Mouse (Mus musculus): Measurements from ENCODE around the gene A430033K04Rik.

DNA sequence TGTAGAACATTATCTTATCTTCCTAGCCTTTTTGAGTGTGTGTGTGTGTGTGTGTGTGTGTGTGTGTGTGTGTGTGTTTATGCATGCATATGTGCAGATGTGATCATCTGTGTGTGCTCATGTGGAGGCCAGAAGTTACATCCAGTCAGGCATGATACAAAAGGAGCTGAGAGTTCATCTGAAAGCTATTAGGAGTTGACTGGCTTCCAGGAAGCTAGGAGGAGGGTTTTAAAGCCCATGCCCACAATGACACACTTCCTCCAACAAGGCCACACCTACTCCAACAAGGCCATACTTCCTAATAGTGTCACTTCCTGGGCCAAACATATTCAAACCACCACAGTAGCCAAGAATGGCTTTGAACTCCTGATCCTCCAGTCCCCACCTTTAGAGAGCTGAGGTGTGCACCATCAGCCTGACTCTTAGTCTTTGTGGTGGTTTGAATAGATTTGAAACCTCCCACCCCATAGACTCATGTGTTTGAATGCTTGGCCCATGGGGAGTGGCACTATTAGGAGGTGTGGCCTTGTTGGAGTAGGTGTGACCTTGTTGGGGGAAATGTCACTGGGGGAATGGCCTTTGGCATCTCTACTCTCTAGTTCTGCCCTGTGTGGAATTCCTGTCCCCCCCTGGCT lies 70.4 kb downstream of the A430033K04Rik start:
- no peak for TF ChIP-seq CTCF (IDR thresholded peaks at IDR 0.05; ENCODE audit: low read depth)
- TF ChIP-seq EP300 (IDR thresholded peaks at IDR 0.05; ENCODE audit: low read depth) = no peak
